Mouse (Mus musculus) cerebral cortex, adult 2 months (tissue): ENCODE measurements around the gene Cd44.

Experiments used
- WGBS: fragments of 180-500 bp; shearing (Covaris S2); methylation state at CpG from one replicate; pipeline ENCODE4 v1.1.7; 2018; 5-methylcytosine and 5-hydroxymethylcytosine counted together

Gene Cd44

DNA sequence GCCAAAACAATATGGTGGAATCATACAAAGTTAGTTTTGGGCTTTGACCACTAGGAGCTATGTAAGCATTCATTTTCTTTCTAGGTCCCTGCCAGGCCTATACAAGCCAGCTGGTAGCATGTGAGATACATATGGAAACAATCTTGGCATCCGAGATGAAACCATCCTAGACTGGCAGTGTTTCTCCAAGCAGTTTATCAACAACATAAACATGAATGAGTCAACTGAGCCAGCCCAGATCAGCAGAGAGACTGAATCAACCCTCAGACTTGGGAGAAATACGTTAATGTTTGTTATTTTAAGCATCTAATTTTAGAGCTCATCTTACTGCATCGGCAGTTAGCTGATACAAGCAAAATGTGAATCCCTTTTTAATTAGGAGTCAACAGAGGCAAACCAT lies 93.8 kb downstream of the Cd44 start:
- WGBS, result 48% methylated on average over 3 of the region's 3 CpGs

DNA sequence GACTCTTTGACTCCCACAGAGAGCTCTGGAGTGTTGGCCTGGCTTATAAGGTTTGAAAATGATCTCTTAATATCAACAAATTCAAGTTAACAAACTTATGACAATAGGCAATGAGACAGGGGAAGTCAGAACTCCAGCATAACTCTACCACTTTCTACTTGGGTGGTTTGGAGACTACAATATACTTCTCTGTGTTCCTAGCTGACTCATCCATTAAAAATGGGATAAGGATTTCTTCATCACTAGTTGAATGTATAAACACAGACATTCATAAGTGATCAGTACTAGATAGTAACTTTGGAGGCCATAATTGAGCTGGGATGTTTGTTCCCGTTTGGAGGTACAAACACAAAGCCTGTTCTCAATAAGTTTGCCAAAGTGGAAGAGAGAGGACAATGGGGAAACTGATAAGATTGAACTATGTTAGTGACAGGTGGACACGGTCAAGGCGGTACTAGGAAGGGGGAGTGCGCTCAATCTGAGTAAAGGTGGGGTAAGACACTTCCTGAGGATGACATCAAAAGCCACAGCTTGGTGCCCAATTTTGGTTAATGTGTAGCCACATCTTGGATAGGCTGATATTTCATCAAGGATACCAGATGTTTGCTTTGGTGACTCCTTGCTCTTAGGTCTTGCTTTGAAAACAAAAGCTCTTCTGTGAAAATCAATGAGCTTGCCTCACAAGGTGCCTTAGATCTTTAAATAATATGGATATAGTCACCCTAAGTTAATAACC lies 95.5 kb downstream of the Cd44 start:
- 94% methylated on average over 4 of the region's 4 CpGs for WGBS

DNA sequence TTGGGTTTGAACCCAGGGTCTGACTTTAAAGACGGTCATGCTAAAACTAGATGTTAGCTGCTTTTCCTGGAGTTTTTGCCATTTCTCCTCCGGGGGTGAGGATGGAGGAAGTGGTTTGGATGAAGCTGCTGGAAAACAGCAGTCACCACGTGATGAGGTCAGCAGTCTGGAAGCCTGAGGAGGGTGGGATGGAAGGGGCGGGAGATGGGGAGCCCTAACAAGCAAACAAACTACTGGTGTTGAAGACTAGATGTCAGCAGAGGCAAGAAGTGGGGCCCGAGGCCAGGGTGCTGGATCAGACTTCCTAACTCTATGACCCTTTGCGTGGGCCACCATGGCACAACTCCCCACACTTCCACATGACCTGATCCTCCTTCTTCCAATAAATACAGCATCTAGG lies 96.2 kb downstream of the Cd44 start:
- 81% methylated on average over 6 of the region's 6 CpGs for WGBS

DNA sequence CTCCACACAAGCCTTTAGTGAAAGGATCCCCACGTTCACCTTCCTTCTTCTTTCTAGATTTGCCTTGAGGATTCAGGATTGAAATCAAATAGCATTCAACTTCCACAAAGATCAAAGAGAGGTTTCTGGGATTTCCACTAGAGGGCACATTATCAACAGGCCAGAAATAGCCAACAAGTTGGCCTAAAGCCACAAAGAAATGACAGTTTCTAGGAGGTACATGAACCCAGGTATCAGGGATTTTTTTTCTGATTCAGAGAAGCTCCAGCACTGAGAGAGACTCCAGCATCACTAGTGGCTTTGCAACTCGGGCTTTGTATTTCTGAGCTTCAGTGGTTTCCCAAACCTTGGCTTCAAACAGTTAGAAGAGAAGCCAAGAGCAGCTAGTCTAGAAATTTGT lies 97.4 kb downstream of the Cd44 start:
- WGBS, result 32% methylated on average over 2 of the region's 2 CpGs

DNA sequence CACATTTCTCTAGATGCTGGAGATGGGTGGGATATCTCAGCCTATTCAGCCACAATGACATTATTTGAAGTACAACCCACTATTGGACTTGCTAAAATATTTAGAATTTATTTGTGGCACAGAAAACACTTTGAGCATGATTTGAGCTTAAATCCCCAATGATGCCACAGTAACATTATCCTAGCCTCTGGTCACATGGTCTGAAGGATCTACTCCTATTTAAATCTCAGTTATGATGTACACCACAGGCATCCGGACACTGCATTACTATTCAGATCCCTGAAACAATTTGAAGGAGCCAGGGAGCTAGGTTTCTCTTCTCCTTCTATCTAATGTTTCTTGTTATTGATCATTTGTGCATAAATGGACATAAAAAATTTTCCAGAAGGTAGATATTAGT lies 99.6 kb downstream of the Cd44 start:
- 93% methylated on average over 1 of the region's 1 CpGs for WGBS

DNA sequence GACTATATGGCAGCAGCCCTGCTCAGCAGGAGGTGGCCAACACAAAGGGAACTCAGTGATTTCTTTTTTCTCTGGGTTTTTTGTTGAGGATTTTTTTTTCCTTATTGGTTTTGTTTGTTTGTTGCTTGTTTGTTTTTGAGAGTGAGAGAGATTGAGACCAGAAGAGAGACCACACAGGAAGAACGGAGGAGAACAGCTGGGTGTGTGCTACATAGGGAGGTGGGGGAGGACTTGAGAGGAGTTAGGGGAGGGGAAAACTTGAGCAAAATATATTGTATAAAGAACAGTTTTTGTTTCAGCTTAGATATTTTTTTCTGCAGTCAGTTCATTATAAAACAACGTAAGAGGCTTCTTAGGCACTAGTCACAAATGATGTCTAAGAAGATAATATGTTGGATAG lies 103.3 kb downstream of the Cd44 start:
- 51% methylated on average over 2 of the region's 2 CpGs for WGBS

DNA sequence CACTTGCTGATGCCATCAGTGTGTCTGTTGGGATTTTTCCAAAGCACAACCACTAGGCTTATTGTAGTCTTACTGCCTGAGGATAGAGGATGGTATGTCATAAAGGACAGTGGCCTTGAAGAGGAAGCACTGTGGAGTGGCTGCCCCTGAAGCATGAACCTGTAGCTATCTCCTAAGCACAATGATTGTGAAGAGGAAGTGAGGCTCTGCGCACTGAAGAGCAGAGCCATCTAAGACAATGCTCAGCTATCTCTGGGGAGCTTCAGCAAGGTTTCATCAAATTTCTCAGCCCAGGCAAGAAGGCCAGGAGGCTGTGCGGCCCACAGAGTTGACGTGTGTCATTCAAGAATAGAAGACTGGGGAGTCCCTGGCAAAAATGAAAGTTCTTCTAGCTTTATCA lies 106.4 kb downstream of the Cd44 start:
- WGBS, result 81% methylated on average over 3 of the region's 3 CpGs

DNA sequence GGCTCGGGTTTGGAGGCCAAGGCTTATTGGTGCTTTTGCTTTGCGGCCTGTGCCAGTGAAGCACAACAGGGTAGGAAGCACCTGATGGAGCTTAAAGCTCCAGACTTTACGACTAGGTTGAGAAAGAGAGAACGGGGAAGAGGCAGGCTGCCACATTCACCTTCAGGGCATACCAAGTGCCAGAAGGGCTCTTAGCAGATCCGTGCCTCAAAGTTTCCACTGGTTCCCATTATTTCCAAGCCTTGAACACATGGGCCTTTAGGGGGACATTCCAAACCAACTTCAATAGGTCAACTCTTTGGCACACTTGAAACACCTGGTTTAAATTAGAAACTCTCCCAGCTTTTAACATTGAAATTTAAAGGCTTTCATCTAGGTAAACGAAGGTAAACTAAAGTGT lies 108.7 kb downstream of the Cd44 start:
- WGBS, result 74% methylated on average over 6 of the region's 6 CpGs

DNA sequence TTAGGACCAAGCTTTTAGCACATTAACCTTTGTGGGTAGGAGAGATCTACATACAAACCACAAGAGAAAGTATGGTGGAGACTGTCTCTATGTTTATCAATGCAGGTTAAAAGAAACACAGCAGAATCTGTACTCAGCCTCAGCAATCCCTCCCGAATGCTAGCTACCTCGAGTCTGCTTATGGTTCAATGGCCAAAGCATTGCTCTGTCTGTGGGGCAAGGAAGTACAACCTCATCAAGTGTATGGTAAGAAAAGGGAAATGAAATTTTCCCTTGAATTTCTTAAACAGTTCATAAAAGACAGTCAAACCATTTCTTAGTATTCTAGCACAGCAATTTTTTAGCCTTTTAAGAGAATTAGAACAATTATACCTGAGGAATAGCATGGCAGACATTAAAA lies 109.8 kb downstream of the Cd44 start:
- WGBS, result 58% methylated on average over 2 of the region's 2 CpGs

DNA sequence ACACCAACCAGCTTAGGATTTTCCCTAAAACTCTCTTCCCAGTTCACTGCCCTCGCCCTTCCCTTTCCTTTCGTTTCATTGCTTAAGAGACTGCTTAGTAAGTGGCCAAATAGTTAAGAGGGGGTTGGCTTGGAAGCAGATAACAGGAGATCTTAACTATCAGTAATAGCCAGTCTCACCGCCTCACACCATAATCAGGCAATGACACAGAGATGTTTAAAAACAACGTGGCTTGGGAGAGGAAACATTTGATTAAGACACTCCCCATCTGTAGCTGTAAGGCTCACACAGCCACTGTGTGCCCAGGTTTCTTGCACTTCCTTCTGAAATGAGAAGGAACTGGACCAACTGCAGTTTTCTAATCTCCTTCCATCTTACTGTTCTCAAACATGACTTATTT lies 115.8 kb downstream of the Cd44 start:
- 69% methylated on average over 4 of the region's 4 CpGs for WGBS

DNA sequence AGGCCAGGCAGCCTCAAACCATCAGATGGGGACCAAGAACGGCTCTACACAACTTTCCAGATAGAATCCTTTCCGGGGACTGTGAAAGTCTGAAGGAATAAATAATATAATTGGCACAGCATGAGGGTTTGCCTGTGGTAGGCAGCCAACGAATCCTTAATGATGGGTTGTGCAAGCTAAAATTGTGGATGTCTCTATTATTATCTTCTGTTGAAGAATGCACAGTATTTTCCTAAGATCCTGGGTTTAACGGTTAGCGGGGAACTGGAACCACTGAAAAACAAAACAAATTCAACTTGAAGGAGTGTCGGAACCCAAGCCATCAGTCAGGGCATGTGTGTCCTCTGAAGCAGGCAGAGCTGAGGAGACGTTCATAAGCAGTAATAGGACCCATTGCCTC lies 118.7 kb downstream of the Cd44 start:
- 33% methylated on average over 7 of the region's 7 CpGs for WGBS

DNA sequence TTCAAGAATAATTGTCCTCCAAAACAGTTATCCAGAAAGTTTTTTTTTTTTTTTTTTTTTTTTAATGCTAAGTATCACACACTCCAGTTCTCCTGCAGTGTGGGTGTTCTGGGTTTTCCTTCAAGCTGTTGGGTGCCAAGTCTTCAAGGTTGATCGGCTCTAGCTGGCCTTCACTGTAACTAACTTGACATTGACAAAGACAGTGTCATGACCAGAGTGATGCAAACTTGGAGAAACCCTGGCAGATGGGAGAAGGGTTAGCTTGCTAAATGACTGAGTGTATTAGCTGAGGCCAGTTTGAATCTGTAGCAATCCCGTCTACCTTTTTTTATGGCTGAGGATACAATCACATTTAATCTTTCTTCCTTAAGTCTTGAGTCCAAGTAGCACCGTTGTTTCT lies 123.3 kb downstream of the Cd44 start:
- WGBS, result 77% methylated on average over 3 of the region's 3 CpGs

DNA sequence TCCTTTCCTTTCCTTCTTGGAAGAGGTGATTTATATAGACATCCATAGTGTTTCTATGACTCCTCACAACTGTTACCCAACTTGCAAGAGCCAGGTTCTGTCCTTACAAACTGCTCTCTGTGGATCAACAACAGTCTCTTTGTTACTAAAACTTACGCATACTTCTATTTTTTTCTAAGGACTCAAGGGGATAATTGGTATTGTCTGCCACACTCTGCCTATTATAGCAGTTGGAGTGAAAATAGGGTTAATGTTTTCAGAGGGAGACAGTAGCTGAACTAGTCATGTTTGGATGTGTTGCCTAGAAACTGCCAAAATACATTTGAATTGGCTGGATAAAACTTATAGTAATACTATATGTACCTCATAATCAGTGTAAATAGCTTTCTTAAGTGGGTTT lies 125.9 kb downstream of the Cd44 start:
- WGBS, result 54% methylated on average over 1 of the region's 1 CpGs

DNA sequence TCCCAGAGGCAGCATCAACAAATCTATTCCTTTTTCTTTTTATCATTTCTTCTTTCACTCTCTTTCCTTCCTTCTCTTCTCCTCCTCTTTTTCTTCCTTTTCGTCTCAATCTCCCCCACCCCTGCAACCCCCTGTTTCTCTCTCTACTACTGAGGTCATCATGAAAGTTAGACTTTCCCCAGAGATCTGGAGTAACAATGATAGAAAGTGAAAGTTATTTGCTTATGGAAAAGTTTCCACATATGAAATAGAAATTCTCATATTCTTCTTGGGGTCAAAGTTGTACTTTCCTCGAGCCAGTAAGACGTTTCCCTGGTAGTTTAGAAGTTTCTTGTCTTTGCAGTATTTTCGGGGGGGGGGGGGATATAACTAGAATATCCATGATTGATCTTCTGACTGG lies 126.8 kb downstream of the Cd44 start:
- WGBS, result 76% methylated on average over 4 of the region's 4 CpGs

DNA sequence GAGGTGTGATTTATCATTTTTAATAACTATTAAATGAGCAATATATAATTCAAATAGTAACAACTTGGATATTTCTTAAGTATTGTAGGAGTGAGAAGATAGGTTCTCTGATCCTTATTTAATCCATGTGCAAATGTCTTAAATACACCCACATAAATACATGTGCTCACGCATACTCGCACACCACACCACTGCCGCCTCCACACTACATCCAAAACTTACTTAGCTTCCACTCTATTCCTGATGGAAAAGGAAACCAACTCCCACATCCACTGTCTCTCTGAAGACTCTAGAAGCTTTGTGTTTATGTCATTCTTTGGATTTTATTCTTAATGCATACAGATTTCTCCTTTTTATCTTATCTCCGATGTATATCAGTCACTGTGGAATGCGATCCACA lies 129.2 kb downstream of the Cd44 start:
- 59% methylated on average over 5 of the region's 5 CpGs for WGBS

DNA sequence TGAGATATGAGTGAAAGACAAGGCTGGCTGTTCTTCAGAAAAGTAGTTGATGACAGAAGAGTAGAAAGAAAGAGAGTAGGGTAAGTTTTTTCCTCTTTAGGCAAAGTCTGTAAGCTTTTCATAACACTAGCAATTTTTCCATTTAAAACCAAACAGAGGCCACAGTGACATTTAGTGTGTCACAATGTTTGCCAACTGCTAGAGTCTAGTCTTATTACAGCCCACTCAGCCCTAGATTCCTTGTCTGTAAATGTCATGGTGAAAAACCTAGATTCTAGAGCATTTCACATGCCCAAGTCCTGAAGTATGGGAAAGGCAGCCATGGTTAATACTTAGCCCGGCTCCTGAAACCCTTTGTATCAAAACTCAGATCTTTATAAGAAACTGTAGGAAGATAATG lies 130.2 kb downstream of the Cd44 start:
- WGBS, result 63% methylated on average over 1 of the region's 1 CpGs

DNA sequence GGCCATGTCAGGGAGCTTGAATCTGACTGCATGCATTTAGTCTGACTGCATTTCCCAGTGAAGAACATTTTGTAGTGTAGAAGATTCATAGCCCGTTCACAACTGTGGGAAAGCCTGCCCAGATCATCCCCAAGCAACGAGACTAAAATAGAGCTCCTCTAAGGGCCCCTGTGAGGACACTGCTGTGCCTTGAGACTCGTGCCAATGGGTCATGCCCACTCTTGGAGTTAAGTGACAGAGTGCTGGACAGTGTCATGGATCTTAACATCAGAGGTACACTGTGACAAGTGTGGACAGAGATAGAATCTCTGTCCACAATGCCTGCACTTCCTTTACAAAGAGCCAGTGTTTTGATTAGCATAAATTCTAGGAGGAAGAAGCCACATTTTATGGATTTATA lies 133.2 kb downstream of the Cd44 start:
- WGBS, result 43% methylated on average over 3 of the region's 3 CpGs

DNA sequence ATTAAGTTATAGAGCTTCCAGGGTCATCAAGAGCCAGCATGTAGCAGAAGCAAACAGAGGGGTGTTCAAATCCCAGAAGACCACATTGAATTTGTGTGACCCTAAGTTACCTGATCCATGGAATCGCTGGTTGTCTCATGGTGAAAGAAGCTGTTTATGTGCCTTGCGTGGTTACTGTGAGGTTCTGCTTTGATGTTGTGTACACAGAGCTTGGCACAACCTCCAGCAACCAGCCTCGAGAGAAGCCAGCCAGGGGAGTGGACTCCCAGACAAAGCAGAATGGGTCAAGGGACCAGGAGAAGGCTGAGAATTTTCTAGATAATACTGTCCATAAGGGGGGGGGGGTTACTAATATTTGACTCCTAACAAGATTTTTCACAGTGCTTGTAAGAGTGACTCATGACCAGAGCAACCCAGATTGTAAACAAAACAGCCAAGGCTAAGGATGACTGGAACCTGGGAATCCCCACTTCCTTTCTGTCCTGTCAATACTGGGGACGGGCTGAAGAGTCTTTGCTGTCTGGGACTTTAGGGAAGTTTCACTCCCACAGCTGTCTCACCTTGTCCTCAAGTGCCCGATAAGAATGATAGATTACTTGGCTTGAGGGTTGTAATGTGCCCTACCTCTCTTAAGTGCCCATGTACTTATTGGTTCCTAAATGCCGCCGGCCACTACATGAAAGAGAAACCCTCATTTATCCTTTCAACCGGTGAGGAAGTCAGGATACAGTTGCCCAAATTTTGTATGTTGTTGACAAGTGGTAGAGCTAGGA lies 136.7 kb downstream of the Cd44 start:
- 77% methylated on average over 8 of the region's 8 CpGs for WGBS

DNA sequence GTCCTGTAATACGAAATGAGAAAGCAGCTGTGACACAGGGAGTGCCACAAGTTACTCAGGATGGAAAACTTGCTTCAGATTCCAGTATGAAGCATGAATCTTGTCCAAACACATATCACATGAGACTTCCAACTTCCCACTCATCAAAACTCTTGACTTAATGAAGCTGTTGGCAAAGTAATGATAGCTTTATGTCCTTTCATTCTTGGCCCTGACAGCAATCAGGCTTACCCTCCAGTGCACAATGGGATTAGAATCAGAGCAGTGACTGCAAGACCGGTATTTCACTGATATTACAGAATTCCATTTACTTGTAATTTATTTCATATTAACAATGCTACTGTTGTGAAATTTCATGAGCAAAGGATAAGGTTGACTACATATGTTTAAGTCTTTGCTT lies 137.5 kb downstream of the Cd44 start:
- WGBS, result 72% methylated on average over 2 of the region's 2 CpGs

DNA sequence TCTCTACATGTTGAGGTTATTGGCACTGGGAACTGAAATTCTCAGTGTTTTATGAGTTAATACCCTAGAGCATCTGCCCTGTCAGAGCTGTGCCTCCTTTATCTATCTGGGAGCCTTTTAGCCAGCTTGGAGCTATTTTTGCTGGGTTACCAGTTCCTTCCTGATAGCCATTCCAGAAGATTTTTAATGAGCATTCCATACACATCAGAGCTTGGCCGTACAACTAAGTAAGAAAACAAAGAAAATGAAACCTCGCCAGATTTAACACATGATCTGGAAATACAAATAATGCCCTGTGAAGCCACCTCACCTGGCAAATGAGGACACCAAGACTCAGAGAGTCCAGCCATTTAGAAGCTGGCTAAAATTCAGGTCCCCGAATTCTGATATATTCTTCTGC lies 138.3 kb downstream of the Cd44 start:
- WGBS, result 66% methylated on average over 3 of the region's 3 CpGs
